Mouse (Mus musculus): ENCODE data around the gene Abcc1.
A peak's percentile ranks its signal among the peaks of the same experiment; 100 is the strongest.

Abcc1 gene

GRCm38 (mm10) chr16:14361362-14362098 is at the start of gene Abcc1:
Gene Abcc1 (plus strand): TSS chr16:14361558.
- DNase-seq (ENCODE audit: low read depth), result no peak

DNA sequence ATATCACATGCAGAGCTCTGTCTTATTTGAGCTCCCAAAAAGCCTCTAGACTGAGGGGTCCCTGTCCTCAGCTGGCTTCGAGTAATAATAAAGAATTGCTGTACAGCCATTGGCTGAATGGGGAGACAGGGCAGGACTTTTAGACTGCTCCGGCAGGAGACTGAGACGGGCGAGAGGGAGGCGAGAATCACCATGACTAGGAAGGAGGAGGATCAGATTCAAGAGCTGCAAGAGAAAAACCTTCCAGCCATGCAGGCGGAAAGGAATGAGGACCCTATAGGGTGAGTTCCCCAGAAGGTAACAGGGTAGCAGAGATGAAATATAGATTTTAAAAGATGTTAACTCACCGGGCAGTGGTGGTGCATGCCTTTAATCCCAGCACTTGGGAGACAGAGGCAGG is 48.4 kb upstream of the Abcc1 start:
- DNase-seq (ENCODE audit: low read depth), result no peak

- peak; percentile 92 for DNase-seq (ENCODE audit: low read depth)
Observed at GRCm38 (mm10) chr16:14316884-14317876, 44.2 kb upstream of the Abcc1 start, which contains the start of gene Fopnl. Gene Fopnl (minus strand): TSS chr16:14317405.

DNA sequence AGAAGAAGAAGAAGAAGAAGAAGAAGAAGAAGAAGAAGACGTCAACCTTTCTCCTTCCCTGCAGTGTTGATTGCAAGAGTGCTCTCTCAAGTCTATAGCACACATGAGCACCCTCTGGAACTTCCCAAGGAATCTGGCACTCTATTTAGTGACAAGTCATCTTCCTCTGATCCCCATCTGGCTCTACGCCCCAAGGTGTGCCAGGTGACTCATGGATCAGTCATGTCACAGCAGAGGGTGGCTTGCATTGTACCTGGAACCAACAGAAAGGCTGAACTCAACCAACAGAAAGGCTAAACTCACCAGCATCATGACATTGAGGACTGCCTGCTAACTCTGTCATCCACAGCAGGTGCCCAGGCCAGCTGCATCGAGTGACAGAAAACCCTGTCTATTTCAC is 41.7 kb upstream of the Abcc1 start:
- DNase-seq (ENCODE audit: low read depth), result no peak

DNA sequence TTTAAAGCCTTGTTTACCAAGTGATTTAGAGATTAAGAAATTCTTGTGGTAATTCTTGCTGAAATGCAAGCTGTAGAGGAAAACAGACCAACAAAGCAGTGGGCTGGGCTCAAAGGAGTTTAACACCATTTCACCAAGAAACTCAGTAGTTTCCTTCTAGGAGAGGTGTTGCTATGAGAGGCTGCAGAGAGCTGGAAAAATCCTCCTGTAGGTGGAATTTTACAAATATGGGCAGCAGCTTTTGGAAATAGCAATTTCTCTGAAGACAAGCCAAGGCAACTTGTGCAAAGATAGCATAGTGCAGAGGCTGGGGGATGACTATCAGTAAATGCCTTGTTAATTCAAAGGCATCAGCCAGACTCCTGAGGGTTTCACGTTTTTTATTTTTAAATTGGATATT is 40.9 kb upstream of the Abcc1 start:
- DNase-seq (ENCODE audit: low read depth), result no peak

GRCm38 (mm10) chr16:14328156-14328555 is 33.2 kb upstream of the Abcc1 start:
- DNase-seq (ENCODE audit: low read depth), result no peak

GRCm38 (mm10) chr16:14344967-14345366 is 16.4 kb upstream of the Abcc1 start:
- DNase-seq (ENCODE audit: low read depth), result no peak

GRCm38 (mm10) chr16:14351571-14351970 is 9.8 kb upstream of the Abcc1 start:
- no peak for DNase-seq (ENCODE audit: low read depth)

GRCm38 (mm10) chr16:14352234-14352633 is 9.1 kb upstream of the Abcc1 start:
- DNase-seq (ENCODE audit: low read depth), result no peak

GRCm38 (mm10) chr16:14352663-14353062 is 8.7 kb upstream of the Abcc1 start:
- DNase-seq (ENCODE audit: low read depth), result no peak

- no peak for DNase-seq (ENCODE audit: low read depth)
Observed at GRCm38 (mm10) chr16:14357859-14358258, 3.5 kb upstream of the Abcc1 start.

- no peak for DNase-seq (ENCODE audit: low read depth)
Observed at GRCm38 (mm10) chr16:14358531-14358930, 2.8 kb upstream of the Abcc1 start.

DNA sequence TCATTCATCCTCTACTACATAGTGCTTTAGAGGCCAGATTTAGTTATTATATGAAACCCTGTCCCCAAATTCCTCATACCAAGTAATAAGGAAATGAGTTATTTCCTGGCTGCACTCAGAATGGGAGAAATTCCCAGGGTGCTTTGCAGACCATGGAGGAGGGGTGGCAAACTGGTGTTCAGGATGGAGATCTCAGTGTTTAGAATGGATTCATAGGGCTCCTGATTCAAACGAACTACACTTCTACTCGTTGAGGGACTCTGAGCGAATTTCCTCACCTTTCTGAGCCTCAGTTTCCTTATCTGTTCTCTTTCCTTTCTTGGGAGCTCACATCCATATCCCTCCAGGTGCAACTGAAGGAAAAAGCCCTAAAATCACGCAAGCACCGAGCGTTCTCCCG is 427 bp upstream of the Abcc1 start:
- DNase-seq (ENCODE audit: low read depth), result no peak

- DNase-seq (ENCODE audit: low read depth), result no peak
Observed at GRCm38 (mm10) chr16:14362099-14362820, 902 bp downstream of the Abcc1 start.

GRCm38 (mm10) chr16:14363496-14363895 is 2.1 kb downstream of the Abcc1 start:
- DNase-seq (ENCODE audit: low read depth), result no peak

DNA sequence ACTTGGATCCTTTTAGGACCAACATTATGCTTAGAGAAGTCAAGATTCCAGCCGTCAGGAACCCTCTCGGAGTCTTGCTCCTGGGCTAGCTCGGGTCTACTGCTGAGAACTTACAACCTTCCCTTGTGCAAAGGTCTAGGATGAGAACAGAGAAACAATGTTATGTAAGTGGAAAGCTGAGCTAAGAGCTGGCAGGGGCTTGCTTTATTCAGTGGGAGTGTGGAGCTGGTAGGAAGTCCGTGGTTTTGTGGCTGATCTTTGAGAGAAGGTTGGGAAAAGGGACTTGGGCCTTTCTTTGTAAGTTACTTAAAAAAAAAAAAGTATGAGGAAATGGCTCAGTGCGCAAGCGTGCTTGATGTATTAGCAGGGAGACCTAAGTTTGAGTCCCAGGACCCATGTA is 2.7 kb downstream of the Abcc1 start:
- no peak for DNase-seq (ENCODE audit: low read depth)

DNA sequence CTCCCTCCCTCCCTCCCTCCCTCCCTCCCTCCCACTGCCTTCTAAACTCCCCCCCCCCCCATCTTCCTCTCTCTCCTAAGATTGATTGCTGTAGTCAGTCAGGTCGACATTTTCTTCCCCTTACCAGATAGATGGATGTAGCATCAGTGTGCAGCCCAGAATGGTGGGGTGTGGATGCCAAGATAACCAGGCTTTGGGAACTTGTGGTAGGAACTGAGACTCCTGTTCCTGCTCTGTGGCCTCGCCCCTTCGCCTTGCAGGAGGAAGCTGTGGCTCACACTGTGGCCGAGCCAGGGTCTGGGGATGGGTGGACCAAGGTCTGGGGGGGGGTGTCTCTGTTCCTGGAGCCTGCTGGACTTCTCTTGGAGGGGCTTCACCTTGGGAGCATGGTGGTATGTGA is 4.1 kb downstream of the Abcc1 start:
- no peak for DNase-seq (ENCODE audit: low read depth)

DNA sequence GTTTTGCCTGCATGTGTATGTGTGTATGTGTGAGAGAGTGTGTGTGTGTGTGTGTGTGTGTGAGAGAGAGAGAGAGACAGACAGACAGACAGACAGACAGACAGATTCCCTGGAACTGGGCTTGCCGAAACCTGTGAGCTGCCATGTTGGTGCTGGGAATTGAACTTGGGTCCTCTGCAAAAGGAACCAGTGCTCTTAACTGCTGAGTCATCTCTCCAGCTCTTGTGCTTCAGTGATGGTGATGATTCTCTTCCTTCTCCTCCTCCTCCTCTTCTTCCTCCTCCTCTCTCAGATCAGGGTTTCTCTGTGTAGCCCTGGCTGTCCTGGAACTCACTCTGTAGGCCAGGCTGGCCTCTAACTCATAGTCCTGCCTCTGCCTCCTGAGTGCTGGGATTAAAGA is 4.7 kb downstream of the Abcc1 start:
- DNase-seq (ENCODE audit: low read depth), result no peak

DNA sequence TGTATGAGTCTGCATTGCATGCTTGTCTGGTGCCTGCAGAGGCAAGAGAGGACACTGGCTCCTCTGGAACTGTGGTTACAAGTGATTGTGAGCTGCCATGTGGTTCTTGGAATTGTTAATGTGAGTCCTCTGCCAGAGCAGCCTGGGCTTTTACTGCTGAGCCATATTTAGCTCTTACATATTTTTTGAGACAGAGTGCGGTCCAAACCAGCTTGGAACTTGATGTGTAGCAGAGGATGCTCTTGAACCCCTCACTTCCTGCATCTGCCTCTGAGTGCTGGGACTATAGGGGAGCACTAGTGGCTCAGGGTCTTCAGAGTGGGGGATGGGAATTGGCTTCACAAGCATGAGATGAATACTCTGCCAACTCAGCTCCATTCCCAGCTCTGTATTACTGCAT is 10.0 kb downstream of the Abcc1 start:
- DNase-seq (ENCODE audit: low read depth), result no peak

- no peak for DNase-seq (ENCODE audit: low read depth)
Observed at GRCm38 (mm10) chr16:14372382-14372781, 11.0 kb downstream of the Abcc1 start.

- DNase-seq (ENCODE audit: low read depth), result peak; percentile 73
Observed at GRCm38 (mm10) chr16:14372817-14373301, 11.5 kb downstream of the Abcc1 start.

DNA sequence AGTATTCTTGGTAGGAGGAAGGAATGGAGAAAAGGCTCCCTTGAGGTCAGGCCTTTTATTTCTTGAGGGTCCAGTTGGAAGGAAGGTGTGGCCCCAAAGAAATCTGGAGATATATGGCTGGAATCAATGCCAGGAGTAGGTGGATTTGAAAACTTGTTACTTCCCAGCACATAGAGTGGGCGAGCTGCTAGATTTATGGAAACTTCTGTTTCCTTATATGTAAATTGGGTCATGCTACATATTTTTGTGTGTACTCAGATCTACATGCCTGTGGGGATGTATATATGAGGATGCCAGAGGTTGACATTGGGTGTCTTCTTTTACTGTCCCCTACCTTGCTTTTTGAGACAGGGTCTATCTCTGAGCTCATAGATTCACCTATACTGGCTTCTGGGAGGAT is 14.6 kb downstream of the Abcc1 start:
- no peak for DNase-seq (ENCODE audit: low read depth)
